Mouse (Mus musculus) brain, embryonic 14.5 days (tissue): ENCODE measurements at regions not wholly inside any gene's neighbourhood (a gene's known extent, or its start where the extent isn't known, plus 50 kb on each side); places are given as distances from the start of the nearest gene placed in this dataset.

Experiments
- CTCF ChIP-seq: fragments of 200-500 bp; IDR thresholded peaks from 2 replicates; pipeline ENCODE4 v1.5.1; 2012; ENCODE audit warnings: inconsistent platforms, mild to moderate bottlenecking, moderate library complexity, borderline replicate concordance; ENCODE audit not compliant: insufficient read depth, insufficient read length; ENCODE audit errors: extremely low read depth
- POLR2A ChIP-seq: fragments of 200-500 bp; IDR thresholded peaks from 2 replicates; pipeline ENCODE4 v1.6.1; 2012; ENCODE audit warnings: mild to moderate bottlenecking, inconsistent platforms, borderline replicate concordance; ENCODE audit not compliant: poor library complexity, insufficient read depth, insufficient read length, severe bottlenecking; ENCODE audit errors: extremely low read depth

DNA sequence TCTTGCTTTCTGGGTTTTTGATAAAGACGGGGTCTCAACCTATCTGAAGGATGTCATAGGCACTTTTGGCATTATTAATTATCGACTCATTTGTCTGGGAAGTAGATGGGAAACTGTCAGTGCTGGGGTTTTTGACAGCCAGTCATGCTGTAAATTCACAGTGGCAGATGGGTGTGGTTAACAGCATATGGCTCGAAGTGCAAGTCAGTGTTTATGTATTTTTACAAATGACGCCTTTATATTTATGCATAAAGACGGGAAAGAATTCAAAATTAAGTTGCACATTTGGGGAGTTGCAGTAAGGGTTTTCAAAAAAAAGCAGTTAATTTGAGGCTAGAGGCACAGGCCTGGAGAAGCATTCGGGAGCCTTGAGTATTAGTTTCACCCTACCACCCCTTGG, 206.8 kb upstream of the Cdh5 start:
- TF ChIP-seq POLR2A = no peak
- TF ChIP-seq CTCF = no peak
